Mouse (Mus musculus) liver, postnatal 0 days (tissue): ENCODE measurements around the gene Itpr1.

Source experiments
- CTCF ChIP-seq: sonication (generic); IDR thresholded peaks from 2 replicates; pipeline ENCODE4 v1.5.1; 2016; ENCODE audit warnings: antibody characterized with exemption, low read depth
- EP300 ChIP-seq: IDR thresholded peaks from 2 replicates; pipeline ENCODE4 v1.6.1; 2016; ENCODE audit warnings: antibody characterized with exemption, low read depth, mild to moderate bottlenecking

- no peak for TF ChIP-seq EP300
- TF ChIP-seq CTCF = no peak
Measured at GRCm38 (mm10) chr6:108217987-108218386, 5.1 kb downstream of the Itpr1 start.
